Mouse (Mus musculus) splenic B cell, adult 2 months (primary cell): ENCODE measurements around the gene Schip1.

ENCODE experiments used
- DNase-seq: peaks from one replicate; pipeline ENCODE4 v3.0.0-alpha.2; 2011; ENCODE audit warnings: low read depth, low spot score
- H3K27me3 ChIP-seq: 2 replicates; pipeline ENCODE4 v1.6.1; 2012; ENCODE audit warnings: mild to moderate bottlenecking, low read length, moderate library complexity, mixed read lengths; ENCODE audit not compliant: control insufficient read depth, poor library complexity, insufficient read depth, severe bottlenecking
- H3K36me3 ChIP-seq: 2 replicates; pipeline ENCODE4 v1.6.1; 2012; ENCODE audit warnings: mild to moderate bottlenecking, low read length, moderate library complexity, mixed read lengths; ENCODE audit not compliant: control insufficient read depth, poor library complexity, insufficient read depth, severe bottlenecking

Gene Schip1

GRCm38 (mm10) chr3:68421849-68422248 lies 357.2 kb downstream of the Schip1 start:
- no peak for DNase-seq
- Histone ChIP-seq H3K27me3 (no peaks in the 10 kb centered on the region), H3K36me3 (no peaks in the 10 kb centered on the region)

- Histone ChIP-seq H3K36me3 (no peaks in the 10 kb centered on the region), H3K27me3 (no peaks in the 10 kb centered on the region)
- DNase-seq: no peak
These were observed 363.5 kb downstream of the Schip1 start for GRCm38 (mm10) chr3:68428081-68428480.

GRCm38 (mm10) chr3:68434435-68434834 lies 369.8 kb downstream of the Schip1 start:
- Histone ChIP-seq H3K27me3 (no peaks in the 10 kb centered on the region), H3K36me3 (no peaks in the 10 kb centered on the region)
- DNase-seq: no peak

DNA sequence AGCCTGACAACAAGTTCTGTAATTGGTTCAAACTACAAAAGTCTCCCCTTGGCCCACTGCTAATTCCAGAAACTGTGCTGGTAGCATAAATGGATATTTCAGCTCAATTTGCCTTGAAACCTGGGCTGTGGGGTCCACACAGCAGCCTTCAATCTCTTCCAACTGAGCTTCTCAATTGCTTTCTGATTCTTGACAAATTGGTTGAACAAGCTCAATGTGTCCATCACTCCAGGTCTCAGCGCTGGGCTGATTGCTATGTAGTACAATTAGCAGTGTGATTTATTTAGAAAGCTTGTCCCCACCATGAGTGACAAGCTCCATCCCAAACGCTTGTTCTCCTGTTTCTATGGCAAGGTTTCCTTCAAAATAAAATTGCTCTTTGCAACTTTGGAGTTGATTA lies 370.3 kb downstream of the Schip1 start:
- no peak for DNase-seq
- H3K27me3 ChIP-seq: no peaks in the 10 kb centered on the region
- H3K36me3 ChIP-seq: no peaks in the 10 kb centered on the region

- Histone ChIP-seq H3K27me3 (no peaks in the 10 kb centered on the region), H3K36me3 (no peaks in the 10 kb centered on the region)
- no peak for DNase-seq
These were observed 383.9 kb downstream of the Schip1 start for GRCm38 (mm10) chr3:68448480-68448879.

- no peaks in the 10 kb centered on the region for H3K36me3 ChIP-seq
- no peak for DNase-seq
- H3K27me3 ChIP-seq: no peaks in the 10 kb centered on the region
These were observed 387.0 kb downstream of the Schip1 start for GRCm38 (mm10) chr3:68451634-68452033.

DNA sequence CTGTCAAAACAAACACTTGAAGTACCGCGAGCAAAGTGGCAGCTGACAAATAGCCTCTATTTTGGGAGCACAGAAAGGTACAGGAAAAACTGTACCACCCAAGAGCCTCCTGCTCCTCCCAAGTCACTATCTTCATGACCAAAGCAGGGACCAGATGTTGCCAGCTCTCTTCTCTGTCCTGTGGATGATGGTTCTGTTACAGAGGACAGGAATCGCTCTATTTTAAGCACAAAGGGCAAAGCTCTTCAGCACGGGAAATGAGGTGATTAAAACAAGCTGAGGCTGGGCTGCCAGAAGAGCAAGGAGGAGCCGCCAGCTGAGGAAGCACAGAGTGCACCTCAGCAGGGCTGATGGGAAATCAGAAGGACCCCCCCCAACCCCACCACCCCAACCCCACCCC lies 388.7 kb downstream of the Schip1 start:
- no peak for DNase-seq
- H3K27me3 ChIP-seq: no peaks in the 10 kb centered on the region
- H3K36me3 ChIP-seq: no peaks in the 10 kb centered on the region

DNA sequence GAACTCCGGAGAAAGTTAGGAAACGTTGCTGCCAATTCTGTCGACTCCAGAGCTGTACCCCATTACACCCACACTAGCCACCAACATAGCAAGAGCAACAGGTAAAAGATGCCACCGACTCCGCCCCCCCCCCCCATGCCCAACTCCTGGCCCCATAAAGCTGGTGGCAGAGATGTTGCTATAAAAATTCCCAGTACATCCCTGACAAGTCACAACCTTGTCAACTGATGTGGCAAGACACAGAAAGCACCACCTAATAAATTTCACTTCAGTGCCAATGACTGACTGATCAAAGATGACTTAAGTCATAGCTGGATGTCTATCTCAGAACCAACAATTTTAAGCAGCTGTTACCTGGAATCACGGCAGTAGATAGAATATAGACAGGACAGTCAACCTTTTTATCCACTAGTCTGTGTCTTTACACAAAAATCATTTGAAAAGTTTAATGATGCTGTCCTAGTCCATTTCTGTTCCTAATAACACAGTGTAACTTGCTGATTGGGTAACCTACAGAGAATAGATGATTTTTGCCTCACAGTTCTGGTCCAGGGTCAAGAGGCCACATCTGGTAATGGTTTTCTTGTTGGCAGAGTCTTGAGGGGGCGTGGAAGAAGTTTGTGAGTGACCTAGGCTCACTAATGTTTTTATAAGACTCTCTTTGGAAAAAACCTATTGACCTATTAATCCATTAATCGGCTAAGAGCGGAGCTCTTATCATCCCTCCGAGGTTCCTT lies 389.3 kb downstream of the Schip1 start:
- Histone ChIP-seq H3K36me3 (no peaks in the 10 kb centered on the region), H3K27me3 (no peaks in the 10 kb centered on the region)
- no peak for DNase-seq

DNA sequence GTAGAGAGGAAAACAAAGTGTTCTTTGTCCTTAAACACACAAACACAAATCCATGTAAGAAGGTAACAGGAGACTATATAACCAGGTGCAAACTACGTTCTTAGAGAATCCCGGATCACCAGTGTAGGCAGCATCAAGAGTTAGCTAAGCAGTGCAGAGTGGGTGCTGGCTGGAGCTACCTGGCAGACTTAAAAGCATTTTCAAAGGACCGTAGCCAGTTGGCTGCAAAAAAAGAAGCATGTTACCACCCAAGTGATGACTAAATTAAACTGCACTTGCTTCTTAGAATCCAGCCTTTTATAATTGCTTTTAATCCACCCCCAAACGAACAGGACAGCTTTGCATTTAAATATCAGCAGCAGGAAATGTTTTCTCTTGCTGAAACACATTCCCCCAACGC lies 402.0 kb downstream of the Schip1 start:
- H3K36me3 ChIP-seq: no peaks in the 10 kb centered on the region

DNA sequence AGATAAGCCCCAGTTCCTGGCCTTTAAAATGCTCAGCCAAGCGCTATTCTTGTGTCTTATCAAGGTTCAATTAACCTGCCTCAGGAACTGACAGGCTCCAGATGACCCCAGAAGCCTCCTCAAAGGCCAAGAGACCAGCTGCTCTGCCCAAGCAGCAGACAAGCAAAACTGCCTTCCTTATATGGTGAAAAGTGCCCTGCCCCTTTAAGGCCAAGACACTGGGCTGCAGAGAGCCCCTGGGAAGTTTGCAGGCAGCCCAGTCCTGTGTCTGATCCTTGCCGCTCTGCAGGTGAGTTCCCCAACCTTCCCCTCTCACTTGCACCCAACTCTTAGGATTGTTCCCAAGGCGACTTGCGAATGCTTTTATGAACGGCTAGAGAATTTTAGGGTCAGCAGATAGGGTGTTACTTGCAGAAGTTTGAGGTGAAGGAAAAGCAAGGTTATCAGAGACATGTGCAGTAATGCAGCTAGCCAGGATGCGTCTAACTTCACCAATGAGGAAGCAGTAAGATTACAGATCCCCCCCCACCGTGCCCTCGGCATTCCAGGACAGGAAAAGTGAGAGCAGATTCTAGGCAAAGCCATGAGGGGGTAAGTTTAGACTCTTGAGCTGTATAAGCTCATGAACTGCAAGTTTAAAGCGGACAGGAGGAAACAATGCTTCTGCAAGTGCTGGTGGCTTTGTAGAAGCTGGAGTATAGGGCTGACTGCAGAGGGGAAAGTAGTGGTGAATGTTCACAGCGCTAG lies 403.5 kb downstream of the Schip1 start:
- DNase-seq: no peak
- H3K36me3 ChIP-seq: no peaks in the 10 kb centered on the region
- no peaks in the 10 kb centered on the region for H3K27me3 ChIP-seq

More for the DNA sequence above, 402.0 kb downstream of the Schip1 start:
- DNase-seq: no peak
- H3K27me3 ChIP-seq: no peaks in the 10 kb centered on the region

GRCm38 (mm10) chr3:68469643-68470042 lies 405.0 kb downstream of the Schip1 start:
- no peaks in the 10 kb centered on the region for H3K27me3 ChIP-seq
- no peak for DNase-seq

GRCm38 (mm10) chr3:68470061-68470460 lies 405.5 kb downstream of the Schip1 start:
- no peaks in the 10 kb centered on the region for H3K27me3 ChIP-seq
- DNase-seq: no peak

More at GRCm38 (mm10) chr3:68469643-68470042, 405.0 kb downstream of the Schip1 start:
- H3K36me3 ChIP-seq: no peaks in the 10 kb centered on the region

GRCm38 (mm10) chr3:68470622-68471021 lies 406.0 kb downstream of the Schip1 start:
- H3K27me3 ChIP-seq: no peaks in the 10 kb centered on the region
- no peak for DNase-seq

More at GRCm38 (mm10) chr3:68470061-68470460, 405.5 kb downstream of the Schip1 start:
- no peaks in the 10 kb centered on the region for H3K36me3 ChIP-seq

DNA sequence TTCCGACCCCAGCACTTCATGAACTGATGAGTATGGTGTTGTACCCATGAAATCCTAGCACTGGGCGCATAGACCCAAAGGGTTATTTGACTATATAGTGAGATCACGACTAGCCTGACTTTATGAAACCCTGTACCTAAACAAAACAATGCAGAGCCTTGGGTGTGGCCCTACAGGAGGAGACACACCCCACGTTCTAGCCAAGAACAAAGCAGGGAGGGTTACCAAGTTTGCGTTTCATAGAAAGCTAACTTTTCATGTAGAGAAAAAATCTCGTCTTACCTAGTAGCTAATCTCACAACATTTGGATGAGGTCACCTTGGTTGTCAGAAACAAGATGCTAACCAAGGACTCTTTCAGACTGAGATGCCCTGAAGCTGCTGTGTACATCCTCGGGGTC lies 411.7 kb downstream of the Schip1 start:
- Histone ChIP-seq H3K36me3 (no peaks in the 10 kb centered on the region), H3K27me3 (no peaks in the 10 kb centered on the region)
- DNase-seq: no peak

More at GRCm38 (mm10) chr3:68470622-68471021, 406.0 kb downstream of the Schip1 start:
- H3K36me3 ChIP-seq: no peaks in the 10 kb centered on the region

GRCm38 (mm10) chr3:68477478-68477877 lies 412.9 kb downstream of the Schip1 start:
- H3K27me3 ChIP-seq: no peaks in the 10 kb centered on the region
- H3K36me3 ChIP-seq: no peaks in the 10 kb centered on the region
- DNase-seq: no peak
